Mouse (Mus musculus): ENCODE measurements around the gene Agbl1.
"Not testable (repeated sequence)": the region's sequence is repeated elsewhere in the genome, so short reads cannot be mapped to it uniquely, and the experiment has no call there.

Agbl1 gene

GRCm38 (mm10) chr7:76562506-76562905 lies 332.8 kb downstream of the Agbl1 start:
- no peak for DNase-seq (ENCODE audit: extremely low spot score)

GRCm38 (mm10) chr7:76594566-76595079 lies 364.9 kb downstream of the Agbl1 start:
- no peak for DNase-seq (ENCODE audit: extremely low spot score)

GRCm38 (mm10) chr7:76597812-76598211 lies 368.1 kb downstream of the Agbl1 start:
- no peak for DNase-seq (ENCODE audit: extremely low spot score)

GRCm38 (mm10) chr7:76600050-76600690 lies 370.5 kb downstream of the Agbl1 start:
- DNase-seq (ENCODE audit: extremely low spot score), result no peak

- no peak for DNase-seq (ENCODE audit: extremely low spot score)
These were observed 399.8 kb downstream of the Agbl1 start for GRCm38 (mm10) chr7:76629528-76629927.

GRCm38 (mm10) chr7:76650984-76651383 lies 421.3 kb downstream of the Agbl1 start:
- DNase-seq (ENCODE audit: extremely low spot score), result no peak

GRCm38 (mm10) chr7:76661072-76661471 lies 431.4 kb downstream of the Agbl1 start:
- no peak for DNase-seq (ENCODE audit: extremely low spot score)

GRCm38 (mm10) chr7:76674856-76675255 lies 445.2 kb downstream of the Agbl1 start:
- DNase-seq (ENCODE audit: extremely low spot score), result no peak

- no peak for DNase-seq (ENCODE audit: extremely low spot score)
These were observed 471.5 kb downstream of the Agbl1 start for GRCm38 (mm10) chr7:76701224-76701623.

- not testable (repeated sequence) for DNase-seq (ENCODE audit: extremely low spot score)
These were observed 502.5 kb downstream of the Agbl1 start for GRCm38 (mm10) chr7:76732220-76732619.

GRCm38 (mm10) chr7:76777237-76777855 lies 547.7 kb downstream of the Agbl1 start:
- peak; percentile 44 for DNase-seq (ENCODE audit: extremely low spot score)

GRCm38 (mm10) chr7:76780446-76780845 lies 550.8 kb downstream of the Agbl1 start:
- no peak for DNase-seq (ENCODE audit: extremely low spot score)

GRCm38 (mm10) chr7:76788561-76789306 lies 559.0 kb downstream of the Agbl1 start:
- no peak for DNase-seq (ENCODE audit: extremely low spot score)

GRCm38 (mm10) chr7:76790041-76790440 lies 560.4 kb downstream of the Agbl1 start:
- no peak for DNase-seq (ENCODE audit: extremely low spot score)

GRCm38 (mm10) chr7:76791247-76791646 lies 561.6 kb downstream of the Agbl1 start:
- no peak for DNase-seq (ENCODE audit: extremely low spot score)

GRCm38 (mm10) chr7:76810003-76810402 lies 580.3 kb downstream of the Agbl1 start:
- DNase-seq (ENCODE audit: extremely low spot score), result no peak

GRCm38 (mm10) chr7:76820571-76820970 lies 590.9 kb downstream of the Agbl1 start:
- no peak for DNase-seq (ENCODE audit: extremely low spot score)

- DNase-seq (ENCODE audit: extremely low spot score), result no peak
These were observed 612.5 kb downstream of the Agbl1 start for GRCm38 (mm10) chr7:76842146-76842545.

GRCm38 (mm10) chr7:76889416-76890209 lies 659.9 kb downstream of the Agbl1 start:
- peak; percentile 21 for DNase-seq (ENCODE audit: extremely low spot score)

- DNase-seq (ENCODE audit: extremely low spot score), result no peak
These were observed 674.4 kb downstream of the Agbl1 start for GRCm38 (mm10) chr7:76904096-76904495.

GRCm38 (mm10) chr7:76911672-76912071 lies 682.0 kb downstream of the Agbl1 start:
- DNase-seq (ENCODE audit: extremely low spot score), result no peak

GRCm38 (mm10) chr7:76918871-76919270 lies 689.2 kb downstream of the Agbl1 start:
- no peak for DNase-seq (ENCODE audit: extremely low spot score)

Measured in embryo, embryonic 9.5 days (tissue).